Mouse (Mus musculus) neural tube, embryonic 12.5 days (tissue): ENCODE measurements around the gene Dstyk. TPM values are rescaled to one million over a fixed set of nuclear protein-coding genes. Genes with fewer than 3 reads are reported as not detected.

Experiments
- ATAC-seq: fragments of 200-750 bp; cut with Nextera tagmentation; 2 replicates; pipeline ENCODE4 v1.8.0; 2017; ENCODE audit warnings: low read depth, mild to moderate bottlenecking, moderate TSS enrichment, moderate library complexity; ENCODE audit not compliant: low FRiP score
- H3K27ac ChIP-seq: fragments of 300-500 bp; sonication (generic); 2 replicates; pipeline ENCODE4 v1.5.1; 2016
- H3K27me3 ChIP-seq: fragments of 300-500 bp; sonication (generic); replicated peaks from 2 replicates; pipeline ENCODE4 v1.6.1; 2016; ENCODE audit warnings: mild to moderate bottlenecking
- H3K36me3 ChIP-seq: fragments of 300-500 bp; sonication (generic); 2 replicates; pipeline ENCODE4 v1.6.1; 2016; ENCODE audit warnings: mild to moderate bottlenecking
- H3K4me1 ChIP-seq: fragments of 300-500 bp; sonication (generic); 2 replicates; pipeline ENCODE4 v1.6.1; 2016
- H3K4me2 ChIP-seq: fragments of 300-500 bp; sonication (generic); replicated peaks from 2 replicates; pipeline ENCODE4 v1.6.1; 2016; ENCODE audit warnings: mild to moderate bottlenecking
- H3K4me3 ChIP-seq: fragments of 300-500 bp; sonication (generic); 2 replicates; pipeline ENCODE4 v1.5.1; 2016
- H3K9ac ChIP-seq: fragments of 300-500 bp; sonication (generic); 2 replicates; pipeline ENCODE4 v1.6.1; 2016; ENCODE audit warnings: mild to moderate bottlenecking
- H3K9me3 ChIP-seq: fragments of 300-500 bp; sonication (generic); 2 replicates; pipeline ENCODE4 v1.6.1; 2016; ENCODE audit warnings: mild to moderate bottlenecking
- WGBS: fragments of 180-500 bp; shearing (Covaris S2); methylation state at CpG from one replicate; pipeline ENCODE4 v1.1.7; 2016; 5-methylcytosine and 5-hydroxymethylcytosine counted together
- polyA plus RNA-seq: library from polyadenylated mRNA; unstranded; fragments of >200 nt; fragmentation: Nextera tagmentation; extraction: Ambion mirVana; gene quantifications from 2 replicates; pipeline ENCODE4 v1.2.1, GENCODE M21; 2016

The Dstyk gene
- polyA plus RNA-seq, 1 experiment from 2014 or later = 12.3 TPM

DNA sequence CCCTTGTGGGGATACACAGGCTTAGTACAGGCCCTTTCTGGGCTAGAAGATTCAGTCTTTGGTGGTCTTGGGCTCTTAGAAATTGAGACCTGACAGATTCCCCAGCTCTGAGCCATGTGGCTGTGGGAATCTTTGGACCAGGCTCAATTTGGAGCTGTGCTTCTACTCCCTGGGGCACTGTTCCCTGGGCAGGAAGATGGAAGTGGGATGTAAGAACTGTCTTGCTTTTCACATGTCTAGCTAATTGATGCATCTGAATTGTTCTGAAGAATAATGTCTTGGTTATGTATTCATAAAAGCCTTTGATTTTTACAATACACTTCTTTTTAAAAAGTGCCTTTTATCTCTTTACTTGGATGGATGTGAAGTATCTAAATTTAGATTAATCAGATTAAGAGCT, 8.2 kb downstream of the Dstyk start:
- H3K4me1 ChIP-seq = peaks cover 5% of the 10 kb centered on the region

DNA sequence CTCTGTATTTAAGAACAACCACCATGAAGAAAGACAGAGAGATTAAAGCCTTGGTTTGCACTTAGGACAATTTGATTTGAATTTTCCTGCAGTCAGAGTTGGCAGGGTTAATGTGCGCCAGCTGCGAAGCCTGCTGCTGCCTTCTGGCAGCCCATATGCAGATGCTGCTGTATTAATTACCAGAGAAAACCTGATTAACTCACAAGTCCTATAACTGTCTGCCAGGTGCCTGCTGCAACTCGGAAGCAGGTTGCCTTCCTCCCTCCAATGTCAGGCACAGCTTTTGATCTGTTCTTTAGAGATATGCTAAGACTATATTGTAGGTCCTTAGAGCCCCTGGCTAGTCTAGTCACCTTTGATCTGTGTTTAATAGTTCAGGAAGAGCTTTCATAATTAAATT, 13.5 kb downstream of the Dstyk start:
- Histone ChIP-seq H3K4me3 (no peak overlapping the region), H3K9me3 (no peaks in the 10 kb centered on the region), H3K27me3 (no peaks in the 10 kb centered on the region), H3K4me1 (peaks cover 8% of the 10 kb centered on the region; the same call in 1 of the 2 replicates), H3K27ac (no peak overlapping the region), H3K4me2 (no peak overlapping the region), H3K36me3 (peaks cover 6% of the 10 kb centered on the region; the same call in 1 of the 2 replicates), H3K9ac (no peak overlapping the region)
- no peak for ATAC-seq
- WGBS = 58% methylated on average over 3 of the region's 3 CpGs

More for the DNA sequence above, 8.2 kb downstream of the Dstyk start:
- H3K27me3 ChIP-seq = no peaks in the 10 kb centered on the region
- H3K9me3 ChIP-seq = no peaks in the 10 kb centered on the region
- H3K9ac ChIP-seq = no peak overlapping the region
- H3K4me3 ChIP-seq = no peak overlapping the region
- ATAC-seq = no peak
- H3K36me3 ChIP-seq = no peaks in the 10 kb centered on the region; the same call in 1 of the 2 replicates
- H3K4me2 ChIP-seq = no peak overlapping the region
- no peak overlapping the region for H3K27ac ChIP-seq

DNA sequence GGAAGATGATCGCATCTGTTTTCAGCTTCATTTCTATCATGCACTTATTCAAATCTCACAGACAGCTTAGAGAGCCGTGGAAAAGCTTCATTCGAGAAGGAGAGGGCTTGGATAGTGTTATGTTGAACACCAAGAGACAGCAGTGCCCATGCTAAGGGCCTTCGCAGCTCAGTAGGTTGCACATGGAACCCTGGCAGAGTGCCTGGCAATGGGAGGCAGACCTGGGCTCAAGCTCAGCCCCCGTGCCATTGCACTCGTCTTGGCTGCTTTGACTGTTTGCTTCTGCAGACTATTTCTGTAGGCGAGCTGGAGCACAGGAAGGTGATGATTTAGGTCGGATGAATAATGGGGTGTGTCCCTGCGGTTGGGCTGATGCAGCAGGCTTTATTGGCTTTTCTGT, 14.4 kb downstream of the Dstyk start:
- H3K9ac ChIP-seq = no peak overlapping the region
- peaks cover 9% of the 10 kb centered on the region; the same call in 1 of the 2 replicates for H3K36me3 ChIP-seq
- H3K4me3 ChIP-seq = no peak overlapping the region
- H3K4me1 ChIP-seq = peaks cover 11% of the 10 kb centered on the region; the same call in 1 of the 2 replicates
- 70% methylated on average over 9 of the region's 9 CpGs for WGBS
- H3K9me3 ChIP-seq = no peaks in the 10 kb centered on the region
- no peak overlapping the region for H3K4me2 ChIP-seq
- no peak for ATAC-seq
- H3K27ac ChIP-seq = no peak overlapping the region
- H3K27me3 ChIP-seq = no peaks in the 10 kb centered on the region

- Histone ChIP-seq H3K4me1 (peaks cover 12% of the 10 kb centered on the region; the same call in 1 of the 2 replicates), H3K9me3 (no peaks in the 10 kb centered on the region), H3K4me3 (no peak overlapping the region), H3K36me3 (peaks cover 9% of the 10 kb centered on the region; the same call in 1 of the 2 replicates), H3K27me3 (no peaks in the 10 kb centered on the region), H3K9ac (no peak overlapping the region), H3K27ac (no peak overlapping the region), H3K4me2 (no peak overlapping the region)
- 77% methylated on average over 5 of the region's 5 CpGs for WGBS
- ATAC-seq = no peak
Measured at GRCm38 (mm10) chr1:132433349-132433748, 16.0 kb downstream of the Dstyk start.

DNA sequence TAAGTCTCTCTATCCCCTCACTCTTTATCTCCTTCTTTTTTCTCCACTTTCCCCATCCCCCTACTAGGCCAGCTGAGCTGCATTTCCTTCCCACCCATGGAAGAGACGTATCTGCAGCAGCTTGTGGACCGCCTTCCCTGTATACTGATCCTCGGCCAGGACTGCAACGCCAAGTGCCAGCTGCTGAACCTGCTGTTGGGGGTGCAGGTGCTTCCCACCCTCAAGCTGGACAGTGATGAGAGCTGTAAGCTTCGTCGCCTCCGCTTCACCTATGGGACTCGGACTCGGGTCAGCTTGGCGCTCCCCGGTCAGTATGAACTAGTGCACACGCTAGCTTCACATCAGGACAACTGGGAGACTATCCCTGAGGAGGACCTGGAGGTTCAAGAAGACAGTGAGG, 16.7 kb downstream of the Dstyk start:
- Histone ChIP-seq H3K9me3 (no peaks in the 10 kb centered on the region), H3K36me3 (peaks cover 9% of the 10 kb centered on the region; the same call in 1 of the 2 replicates), H3K9ac (no peak overlapping the region), H3K4me3 (no peak overlapping the region), H3K27me3 (no peaks in the 10 kb centered on the region), H3K27ac (no peak overlapping the region), H3K4me2 (no peak overlapping the region), H3K4me1 (peaks cover 12% of the 10 kb centered on the region; the same call in 1 of the 2 replicates)
- WGBS = 93% methylated on average over 12 of the region's 12 CpGs
- no peak for ATAC-seq

- 74% methylated on average over 4 of the region's 4 CpGs for WGBS
- Histone ChIP-seq H3K27ac (no peak overlapping the region), H3K4me1 (peaks cover 7% of the 10 kb centered on the region; the same call in 1 of the 2 replicates), H3K4me2 (no peak overlapping the region), H3K27me3 (no peaks in the 10 kb centered on the region), H3K4me3 (no peak overlapping the region), H3K9me3 (0 out of 2 replicates have a peak, but pooled peaks cover 4% of the 10 kb centered on the region), H3K36me3 (peaks cover 15% of the 10 kb centered on the region), H3K9ac (no peak overlapping the region)
- no peak for ATAC-seq
Measured at GRCm38 (mm10) chr1:132436320-132436958, 19.1 kb downstream of the Dstyk start.

- 71% methylated on average over 1 of the region's 1 CpGs for WGBS
- H3K27me3 ChIP-seq = no peaks in the 10 kb centered on the region
- H3K4me3 ChIP-seq = no peak overlapping the region
- no peak overlapping the region for H3K27ac ChIP-seq
- peaks cover 4% of the 10 kb centered on the region; the same call in 1 of the 2 replicates for H3K4me1 ChIP-seq
- H3K9ac ChIP-seq = no peak overlapping the region
- H3K9me3 ChIP-seq = 0 out of 2 replicates have a peak, but pooled peaks cover 4% of the 10 kb centered on the region
- H3K36me3 ChIP-seq = peaks cover 17% of the 10 kb centered on the region
- ATAC-seq = no peak
- H3K4me2 ChIP-seq = no peak overlapping the region
Measured at GRCm38 (mm10) chr1:132436960-132437359, 19.6 kb downstream of the Dstyk start.

GRCm38 (mm10) chr1:132437389-132437788, 20.0 kb downstream of the Dstyk start:
- peaks cover 4% of the 10 kb centered on the region; the same call in 1 of the 2 replicates for H3K4me1 ChIP-seq
- no peak for ATAC-seq
- H3K4me2 ChIP-seq = no peak overlapping the region
- peaks cover 21% of the 10 kb centered on the region for H3K36me3 ChIP-seq
- H3K27me3 ChIP-seq = no peaks in the 10 kb centered on the region
- 79% methylated on average over 5 of the region's 5 CpGs for WGBS
- H3K27ac ChIP-seq = no peak overlapping the region
- no peak overlapping the region for H3K9ac ChIP-seq
- no peak overlapping the region for H3K4me3 ChIP-seq
- H3K9me3 ChIP-seq = 0 out of 2 replicates have a peak, but pooled peaks cover 4% of the 10 kb centered on the region

GRCm38 (mm10) chr1:132440896-132441435, 23.6 kb downstream of the Dstyk start:
- no peak overlapping the region for H3K27ac ChIP-seq
- peaks cover 16% of the 10 kb centered on the region for H3K36me3 ChIP-seq
- no peak for ATAC-seq
- peaks cover 4% of the 10 kb centered on the region; the same call in 1 of the 2 replicates for H3K4me1 ChIP-seq
- no peak overlapping the region for H3K4me2 ChIP-seq
- H3K4me3 ChIP-seq = no peak overlapping the region
- no peaks in the 10 kb centered on the region for H3K27me3 ChIP-seq
- no peak overlapping the region for H3K9ac ChIP-seq
- 67% methylated on average over 1 of the region's 1 CpGs for WGBS
- 0 out of 2 replicates have a peak, but pooled peaks cover 4% of the 10 kb centered on the region for H3K9me3 ChIP-seq

- Histone ChIP-seq H3K27me3 (no peaks in the 10 kb centered on the region), H3K27ac (no peak overlapping the region), H3K9me3 (no peaks in the 10 kb centered on the region), H3K36me3 (peaks cover 34% of the 10 kb centered on the region), H3K4me1 (no peaks in the 10 kb centered on the region), H3K4me2 (no peak overlapping the region), H3K9ac (no peak overlapping the region), H3K4me3 (no peak overlapping the region)
- ATAC-seq = no peak
- 92% methylated on average over 7 of the region's 7 CpGs for WGBS
Measured at GRCm38 (mm10) chr1:132449742-132450141, 32.4 kb downstream of the Dstyk start.

DNA sequence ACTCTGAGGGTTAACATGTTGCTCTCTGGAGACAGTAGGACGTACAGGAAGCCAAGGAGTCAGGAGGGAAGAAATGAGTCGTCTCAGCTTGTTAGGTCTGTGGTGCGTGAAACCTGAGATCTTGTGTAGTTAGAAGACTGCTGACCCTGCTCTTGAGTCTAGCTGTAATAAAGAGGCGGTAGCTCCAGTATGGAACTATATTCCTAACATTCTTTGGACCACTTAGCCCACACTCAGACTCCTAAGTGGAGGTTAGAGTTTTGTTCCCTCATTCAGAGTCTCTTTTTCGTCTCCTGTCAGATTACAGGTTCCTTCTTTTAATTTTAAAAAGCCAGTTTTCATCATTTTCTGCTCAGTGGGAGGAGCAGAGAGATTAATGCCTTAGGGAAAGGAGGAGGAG, 47.3 kb downstream of the Dstyk start:
- peaks cover 43% of the 10 kb centered on the region for H3K36me3 ChIP-seq
- ATAC-seq = no peak
- H3K4me1 ChIP-seq = no peaks in the 10 kb centered on the region
- H3K9me3 ChIP-seq = no peaks in the 10 kb centered on the region
- no peak overlapping the region for H3K4me3 ChIP-seq
- no peaks in the 10 kb centered on the region for H3K27me3 ChIP-seq
- H3K9ac ChIP-seq = no peak overlapping the region
- 90% methylated on average over 5 of the region's 5 CpGs for WGBS
- H3K27ac ChIP-seq = no peak overlapping the region
- H3K4me2 ChIP-seq = no peak overlapping the region

DNA sequence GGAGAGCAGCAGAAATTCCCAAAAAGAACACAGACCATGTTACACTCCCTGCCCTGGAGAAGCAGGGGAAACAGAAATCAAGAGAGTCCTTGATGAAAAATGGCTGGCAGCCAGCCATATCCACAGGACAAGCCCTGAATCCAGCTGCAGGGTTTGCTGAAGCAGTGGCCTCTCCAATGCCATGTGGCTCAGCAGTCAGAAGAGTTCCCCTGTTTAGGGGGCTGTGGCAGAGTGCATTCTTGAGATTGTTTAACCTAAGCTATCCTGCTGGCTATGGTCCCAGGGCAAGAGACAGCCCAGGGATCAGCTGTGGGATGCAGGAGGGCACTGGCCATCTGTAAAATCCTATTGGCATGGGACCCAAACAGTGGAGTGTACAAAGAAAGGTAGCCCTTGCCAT, 51.6 kb downstream of the Dstyk start:
- no peak overlapping the region for H3K27ac ChIP-seq
- peaks cover 19% of the 10 kb centered on the region for H3K36me3 ChIP-seq
- no peak overlapping the region for H3K9ac ChIP-seq
- no peak overlapping the region for H3K4me2 ChIP-seq
- no peaks in the 10 kb centered on the region for H3K9me3 ChIP-seq
- no peaks in the 10 kb centered on the region for H3K27me3 ChIP-seq
- no peak for ATAC-seq
- H3K4me3 ChIP-seq = no peak overlapping the region
- H3K4me1 ChIP-seq = no peaks in the 10 kb centered on the region

GRCm38 (mm10) chr1:132469519-132469918, 52.2 kb downstream of the Dstyk start:
- H3K27me3 ChIP-seq = no peaks in the 10 kb centered on the region
- H3K4me1 ChIP-seq = no peaks in the 10 kb centered on the region
- WGBS = 94% methylated on average over 7 of the region's 7 CpGs
- H3K4me3 ChIP-seq = no peak overlapping the region
- ATAC-seq = no peak
- peaks cover 15% of the 10 kb centered on the region for H3K36me3 ChIP-seq
- no peak overlapping the region for H3K27ac ChIP-seq
- no peak overlapping the region for H3K4me2 ChIP-seq
- H3K9me3 ChIP-seq = no peaks in the 10 kb centered on the region
- H3K9ac ChIP-seq = no peak overlapping the region
